In genomic region chr11:106033491-106033919, GRCm38 (mm10) we compare ENCODE assay signal across 8 mouse cellular contexts. TPM values are rescaled to one million over a fixed set of nuclear protein-coding genes. Genes with fewer than 3 reads are reported as not detected.
A peak's percentile ranks its signal among the peaks of the same experiment; 100 is the strongest.
DNase-seq lines count a peak whose midpoint lies in the region; ATAC-seq and TF ChIP-seq lines count a peak whose summit lies in the region.

No protein-coding gene starts in this region.

- WGBS in forebrain, embryonic 16.5 days, result 38% methylated on average over 11 of the region's 11 CpGs
- 17% methylated on average over 11 of the region's 11 CpGs for WGBS in kidney, adult 2 months
- 32% methylated on average over 11 of the region's 11 CpGs for WGBS in lung, embryonic 15.5 days
- 35% methylated on average over 11 of the region's 11 CpGs for WGBS in olfactory bulb, adult 2 months

- H3K4me1 ChIP-seq in forebrain, embryonic 16.5 days (replicated peaks; ENCODE audit: control insufficient read depth, insufficient read depth, low read length), result peaks cover 21% of the 10 kb centered on the region
- peaks cover 4% of the 10 kb centered on the region; the same call in 1 of the 2 replicates for H3K4me1 ChIP-seq in kidney, adult 2 months (ENCODE audit: control insufficient read depth, insufficient read depth, low read length)
- peaks cover 16% of the 10 kb centered on the region for H3K4me1 ChIP-seq in lung, embryonic 15.5 days
- peaks cover 8% of the 10 kb centered on the region for H3K4me1 ChIP-seq in olfactory bulb, adult 2 months (ENCODE audit: control insufficient read depth, insufficient read depth, low read length)

- H3K27me3 ChIP-seq in forebrain, embryonic 16.5 days (replicated peaks; ENCODE audit: control insufficient read depth, insufficient read depth, low read length), result no peaks in the 10 kb centered on the region
- no peaks in the 10 kb centered on the region for H3K27me3 ChIP-seq in kidney, adult 2 months (replicated peaks; ENCODE audit: control insufficient read depth, insufficient read depth, low read length)
- H3K27me3 ChIP-seq in lung, embryonic 15.5 days, result no peaks in the 10 kb centered on the region

- H3K4me3 ChIP-seq in forebrain, embryonic 16.5 days (replicated peaks; ENCODE audit: low read length), result peak overlapping the region; percentile 13; the same call in 1 of the 2 replicates
- peak overlapping the region; percentile 73 for H3K4me3 ChIP-seq in kidney, adult 2 months (ENCODE audit: insufficient read depth, low read depth, low read length)
- H3K4me3 ChIP-seq in lung, embryonic 15.5 days, result 0 out of 2 replicates have a peak overlapping the region, but pooled peaks have one; percentile 10
- peak overlapping the region; percentile 28 for H3K4me3 ChIP-seq in olfactory bulb, adult 2 months (ENCODE audit: insufficient read depth, low read depth, low read length)

- ATAC-seq in forebrain, embryonic 16.5 days, result no peak
- no peak for ATAC-seq in lung, embryonic 15.5 days (ENCODE audit: borderline replicate concordance, extremely low read depth, low FRiP score, low TSS enrichment)

- TF ChIP-seq POLR2A in kidney, adult 2 months (IDR thresholded peaks at IDR 0.05; ENCODE audit: low read depth, low read length), result no peak
- no peak for TF ChIP-seq POLR2A in olfactory bulb, adult 2 months (IDR thresholded peaks at IDR 0.05; ENCODE audit: insufficient read depth, low read depth, low read length)

- H3K4me2 ChIP-seq in forebrain, embryonic 16.5 days (ENCODE audit: low read length), result peak overlapping the region; percentile 41
- peak overlapping the region; percentile 28 for H3K4me2 ChIP-seq in lung, embryonic 15.5 days

- no peaks in the 10 kb centered on the region for H3K9me3 ChIP-seq in forebrain, embryonic 16.5 days (ENCODE audit: control insufficient read depth, low read length)
- no peaks in the 10 kb centered on the region for H3K9me3 ChIP-seq in lung, embryonic 15.5 days

- peak overlapping the region; percentile 27 for H3K9ac ChIP-seq in forebrain, embryonic 16.5 days (replicated peaks; ENCODE audit: low read depth, low read length)
- H3K9ac ChIP-seq in lung, embryonic 15.5 days, result no peak overlapping the region

- DNase-seq in B cell, adult 2 months, result peak; percentile 61 to 63
- peak; percentile 20 for DNase-seq in WW6 (ENCODE audit: low read depth, low spot score)
- DNase-seq in kidney, adult 2 months, result peak; percentile 59
- DNase-seq in frontal cortex, postnatal 10 days (ENCODE audit: low spot score in 2 of 2), result no peak
- no peak for DNase-seq in urinary bladder, postnatal 10 days (ENCODE audit: low spot score)

- H3K27ac ChIP-seq in forebrain, embryonic 16.5 days (ENCODE audit: low read length), result peak overlapping the region; percentile 83
- H3K27ac ChIP-seq in kidney, adult 2 months (ENCODE audit: insufficient read depth, low read depth, low read length), result peak overlapping the region; percentile 100
- 0 out of 2 replicates have a peak overlapping the region, but pooled peaks have one; percentile 25 for H3K27ac ChIP-seq in lung, embryonic 15.5 days
- peak overlapping the region; percentile 96 for H3K27ac ChIP-seq in olfactory bulb, adult 2 months (ENCODE audit: insufficient read depth, low read depth, low read length)

- no peaks in the 10 kb centered on the region for H3K36me3 ChIP-seq in forebrain, embryonic 16.5 days (ENCODE audit: control insufficient read depth, insufficient read depth)
- H3K36me3 ChIP-seq in kidney, adult 2 months (ENCODE audit: control insufficient read depth, insufficient read depth, low read length), result no peaks in the 10 kb centered on the region
- no peaks in the 10 kb centered on the region for H3K36me3 ChIP-seq in lung, embryonic 15.5 days

- 0 out of 2 replicates have a peak, but pooled peaks have one; percentile 9 for TF ChIP-seq CTCF in kidney, adult 2 months (conservative IDR thresholded peaks at IDR 0.05; ENCODE audit: insufficient read depth, insufficient read length, low read depth, low read length)
- TF ChIP-seq CTCF in olfactory bulb, adult 2 months (IDR thresholded peaks at IDR 0.05; ENCODE audit: insufficient read depth, low read depth, low read length), result no peak

RNA-seq across cellular contexts. Expression of gene Dcaf7, which starts 3.2 kb away (rescaled TPM):
- 136 and 145 TPM in 2 replicates for polyA plus RNA-seq in forebrain, embryonic 16.5 days (2015; fragmentation: Nextera tagmentation; extraction: Ambion mirVana)
- polyA plus RNA-seq in kidney, adult 2 months (2012; rRNA removed), result 34.1 and 37.7 TPM in 2 replicates
- 64.3 and 67.8 TPM in 2 replicates for polyA plus RNA-seq in lung, embryonic 15.5 days (2015; fragmentation: Nextera tagmentation; extraction: Ambion mirVana)
- 52.7 and 159 TPM in 2 replicates for polyA plus RNA-seq in olfactory bulb, adult 2 months (2012; ENCODE audit: insufficient read depth, insufficient read length, low replicate concordance, missing spikeins)

RNA-seq across cellular contexts. Expression of gene Kcnh6, which starts 25.6 kb away (rescaled TPM):
- polyA plus RNA-seq in forebrain, embryonic 16.5 days (2015; fragmentation: Nextera tagmentation; extraction: Ambion mirVana), result 0.62 and 0.89 TPM in 2 replicates
- polyA plus RNA-seq in kidney, adult 2 months (2012; rRNA removed), result 0.04 and 0.06 TPM in 2 replicates
- 0.34 and 0.62 TPM in 2 replicates for polyA plus RNA-seq in lung, embryonic 15.5 days (2015; fragmentation: Nextera tagmentation; extraction: Ambion mirVana)
- not detected in 2 replicates for polyA plus RNA-seq in olfactory bulb, adult 2 months (2012; ENCODE audit: insufficient read depth, insufficient read length, low replicate concordance, missing spikeins)

RNA-seq across cellular contexts. Expression of gene Taco1, which starts 32.4 kb away (rescaled TPM):
- 7.0 and 7.5 TPM in 2 replicates for polyA plus RNA-seq in forebrain, embryonic 16.5 days (2015; fragmentation: Nextera tagmentation; extraction: Ambion mirVana)
- polyA plus RNA-seq in kidney, adult 2 months (2012; rRNA removed), result 21.3 and 21.4 TPM in 2 replicates
- polyA plus RNA-seq in lung, embryonic 15.5 days (2015; fragmentation: Nextera tagmentation; extraction: Ambion mirVana), result 9.0 and 10.1 TPM in 2 replicates
- polyA plus RNA-seq in olfactory bulb, adult 2 months (2012; ENCODE audit: insufficient read depth, insufficient read length, low replicate concordance, missing spikeins), result not detected in 2 replicates

RNA-seq across cellular contexts. Expression of gene Ace3, which starts 39.0 kb away (rescaled TPM):
- polyA plus RNA-seq in forebrain, embryonic 16.5 days (2015; fragmentation: Nextera tagmentation; extraction: Ambion mirVana), result not detected in 2 replicates
- polyA plus RNA-seq in kidney, adult 2 months (2012; rRNA removed), result 0.06 and 0.07 TPM in 2 replicates
- polyA plus RNA-seq in lung, embryonic 15.5 days (2015; fragmentation: Nextera tagmentation; extraction: Ambion mirVana), result 0.20 and 0.36 TPM in 2 replicates
- polyA plus RNA-seq in olfactory bulb, adult 2 months (2012; ENCODE audit: insufficient read depth, insufficient read length, low replicate concordance, missing spikeins), result not detected in 2 replicates

RNA-seq across cellular contexts. Expression of gene Map3k3, which starts 50.9 kb away (rescaled TPM):
- 14.7 and 15.6 TPM in 2 replicates for polyA plus RNA-seq in forebrain, embryonic 16.5 days (2015; fragmentation: Nextera tagmentation; extraction: Ambion mirVana)
- polyA plus RNA-seq in kidney, adult 2 months (2012; rRNA removed), result 27.8 and 31.6 TPM in 2 replicates
- polyA plus RNA-seq in lung, embryonic 15.5 days (2015; fragmentation: Nextera tagmentation; extraction: Ambion mirVana), result 22.6 and 28.2 TPM in 2 replicates
- not detected in 2 replicates for polyA plus RNA-seq in olfactory bulb, adult 2 months (2012; ENCODE audit: insufficient read depth, insufficient read length, low replicate concordance, missing spikeins)

Comparison
In these comparisons a context has a peak if more than half of its experiments do, and no peak if none do; other contexts are left out.
1. DNase-seq: peak in B cell, adult 2 months (2 of 2), WW6 (single experiment) and kidney, adult 2 months (single experiment); none in frontal cortex, postnatal 10 days (0 of 2) and urinary bladder, postnatal 10 days (single experiment).
2. H3K27ac ChIP-seq: peak in every context shown above with its lines; median percentile 100 in kidney, adult 2 months; 96 in olfactory bulb, adult 2 months; 83 in forebrain, embryonic 16.5 days; 25 in lung, embryonic 15.5 days.
3. H3K4me3 ChIP-seq: peak in every context shown above with its lines; median percentile 73 in kidney, adult 2 months; 28 in olfactory bulb, adult 2 months; 13 in forebrain, embryonic 16.5 days; 10 in lung, embryonic 15.5 days.